Mouse (Mus musculus) midbrain, postnatal 0 days (tissue): ENCODE results near the gene Aebp2. TPM values are rescaled to one million over a fixed set of nuclear protein-coding genes. Genes with fewer than 3 reads are reported as not detected.
A peak's percentile ranks its signal among the peaks of the same experiment; 100 is the strongest.

Experiments
- ATAC-seq: fragments of 200-750 bp; cut with Nextera tagmentation; 2 replicates; pipeline ENCODE4 v1.8.0; 2017; ENCODE audit warnings: moderate number of reproducible peaks, mild to moderate bottlenecking, moderate TSS enrichment, moderate library complexity; ENCODE audit not compliant: low FRiP score
- DNase-seq: peaks from one replicate; pipeline ENCODE4 v3.0.0-alpha.2; 2015; ENCODE audit warnings: low spot score
- H3K27ac ChIP-seq: fragments of 300-500 bp; sonication (generic); 2 replicates; pipeline ENCODE4 v1.5.1; 2014; ENCODE audit warnings: low read depth, mild to moderate bottlenecking, low read length, mixed read lengths
- H3K27me3 ChIP-seq: fragments of 300-500 bp; sonication (generic); 2 replicates; pipeline ENCODE4 v1.6.1; 2014; ENCODE audit warnings: low read length, control low read depth, mixed read lengths; ENCODE audit not compliant: insufficient read depth
- H3K36me3 ChIP-seq: fragments of 300-500 bp; sonication (generic); 2 replicates; pipeline ENCODE4 v1.6.1; 2014; ENCODE audit warnings: low read length, control low read depth, mixed read lengths; ENCODE audit not compliant: insufficient read depth
- H3K4me1 ChIP-seq: fragments of 300-500 bp; sonication (generic); 2 replicates; pipeline ENCODE4 v1.6.1; 2014; ENCODE audit warnings: mild to moderate bottlenecking, control low read depth, antibody characterized with exemption, low read length, mixed read lengths; ENCODE audit not compliant: insufficient read depth
- H3K4me2 ChIP-seq: fragments of 300-500 bp; sonication (generic); 2 replicates; pipeline ENCODE4 v1.6.1; 2014; ENCODE audit warnings: low read depth, mild to moderate bottlenecking, low read length, mixed read lengths; ENCODE audit not compliant: poor library complexity, severe bottlenecking
- H3K4me3 ChIP-seq: fragments of 300-500 bp; sonication (generic); 2 replicates; pipeline ENCODE4 v1.5.1; 2014; ENCODE audit warnings: low read depth, mild to moderate bottlenecking, low read length, moderate library complexity
- H3K9ac ChIP-seq: fragments of 300-500 bp; sonication (generic); replicated peaks from 2 replicates; pipeline ENCODE4 v1.6.1; 2014; ENCODE audit warnings: mild to moderate bottlenecking, low read length, moderate library complexity, mixed read lengths; ENCODE audit not compliant: poor library complexity, severe bottlenecking
- H3K9me3 ChIP-seq: fragments of 300-500 bp; sonication (generic); 2 replicates; pipeline ENCODE4 v1.6.1; 2016; ENCODE audit warnings: low read length, control low read depth
- CTCF ChIP-seq: IDR thresholded peaks from 2 replicates; pipeline ENCODE4 v1.5.1; 2016; ENCODE audit warnings: antibody characterized with exemption, mild to moderate bottlenecking
- WGBS: fragments of 180-500 bp; shearing (Covaris S2); extraction: QIAGEN DNeasy Blood & Tissue Kit; methylation state at CpG from one replicate; pipeline ENCODE4 v1.1.7; 2014; 5-methylcytosine and 5-hydroxymethylcytosine counted together
- polyA plus RNA-seq: library from polyadenylated mRNA; unstranded; fragments of >200 nt; fragmentation: Nextera tagmentation; extraction: Ambion mirVana; gene quantifications from 2 replicates; pipeline ENCODE4 v1.2.1, GENCODE M21; 2015
- total RNA-seq: library from RNA; depleted of rRNA; stranded (reverse); fragments of >200 nt; gene quantifications from 2 replicates; pipeline ENCODE4 v1.2.3, GENCODE M21; 2014

The Aebp2 gene
- total and polyA plus RNA-seq, 2 experiments from 2014 or later = 5.3 to 31.5 TPM

DNA sequence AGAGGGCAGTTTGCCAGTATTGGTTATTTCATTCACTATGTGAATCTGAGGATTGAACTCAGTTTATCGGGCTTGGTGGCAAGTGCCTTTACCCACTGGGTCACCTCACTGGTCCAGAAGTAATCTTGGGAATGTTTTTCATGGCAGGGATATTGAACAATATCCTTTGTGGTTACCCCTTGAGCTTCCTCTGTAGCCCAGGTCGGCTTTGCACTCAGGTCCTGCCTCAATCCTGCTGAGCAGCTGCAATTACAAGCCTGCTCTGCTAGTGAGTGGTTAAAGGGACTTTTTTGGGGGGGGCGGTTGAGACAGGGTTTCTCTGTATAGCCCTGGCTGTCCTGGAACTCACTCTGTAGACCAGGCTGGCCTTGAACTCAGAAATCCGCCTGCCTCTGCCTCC is 13.8 kb downstream of the Aebp2 start:
- no peak for ATAC-seq
- no peak overlapping the region for H3K4me2 ChIP-seq
- TF ChIP-seq CTCF = no peak
- no peak overlapping the region for H3K9ac ChIP-seq
- no peaks in the 10 kb centered on the region for H3K4me1 ChIP-seq
- H3K36me3 ChIP-seq = peaks cover 30% of the 10 kb centered on the region
- H3K27me3 ChIP-seq = no peaks in the 10 kb centered on the region
- DNase-seq = no peak
- H3K9me3 ChIP-seq = no peaks in the 10 kb centered on the region
- WGBS = 80% methylated on average over 4 of the region's 4 CpGs
- no peak overlapping the region for H3K4me3 ChIP-seq
- no peak overlapping the region for H3K27ac ChIP-seq

DNA sequence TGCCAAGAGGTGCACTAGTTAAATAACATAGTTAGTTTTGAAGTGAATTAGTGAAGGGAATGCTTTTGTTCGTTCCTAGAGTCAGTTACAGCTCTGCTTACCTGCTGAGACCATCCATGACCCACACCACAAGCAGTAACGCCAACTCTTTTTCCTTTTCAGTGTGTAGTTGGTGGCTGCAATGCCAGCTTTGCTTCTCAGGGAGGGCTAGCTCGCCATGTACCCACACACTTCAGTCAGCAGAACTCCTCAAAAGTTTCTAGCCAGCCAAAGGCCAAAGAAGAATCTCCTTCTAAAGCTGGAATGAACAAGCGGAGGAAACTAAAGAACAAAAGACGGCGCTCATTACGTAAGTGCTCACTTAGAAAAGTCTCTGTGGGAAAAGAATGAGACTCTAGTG is 19.5 kb downstream of the Aebp2 start:
- Histone ChIP-seq H3K4me2 (no peak overlapping the region), H3K4me1 (no peaks in the 10 kb centered on the region), H3K36me3 (peaks cover 30% of the 10 kb centered on the region), H3K27ac (no peak overlapping the region), H3K9me3 (no peaks in the 10 kb centered on the region), H3K4me3 (no peak overlapping the region), H3K9ac (no peak overlapping the region), H3K27me3 (no peaks in the 10 kb centered on the region)
- WGBS = 84% methylated on average over 7 of the region's 7 CpGs
- ATAC-seq = no peak
- DNase-seq = no peak
- TF ChIP-seq CTCF = no peak

DNA sequence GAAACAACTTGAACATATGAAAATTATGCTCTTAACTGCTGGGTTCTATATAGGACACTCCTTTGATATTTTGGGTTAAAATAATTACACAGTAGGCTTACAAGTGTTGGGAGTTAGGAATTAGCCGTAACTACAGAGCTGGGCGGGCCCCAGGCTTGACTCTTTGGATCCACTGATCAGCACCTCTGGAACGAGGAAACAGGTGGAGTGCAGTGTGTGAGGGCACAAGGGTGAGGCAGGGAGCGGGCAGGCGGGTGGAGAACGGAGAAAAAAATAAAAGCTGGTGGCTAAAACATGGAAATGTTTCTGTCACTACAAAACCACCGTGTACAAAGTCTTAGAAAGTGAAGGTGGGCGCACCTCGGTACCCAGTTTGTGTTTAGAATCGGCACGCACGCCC is 20.2 kb downstream of the Aebp2 start:
- Histone ChIP-seq H3K27ac (no peak overlapping the region), H3K4me2 (no peak overlapping the region), H3K36me3 (peaks cover 27% of the 10 kb centered on the region), H3K4me1 (no peaks in the 10 kb centered on the region), H3K4me3 (no peak overlapping the region), H3K9me3 (no peaks in the 10 kb centered on the region), H3K27me3 (no peaks in the 10 kb centered on the region), H3K9ac (no peak overlapping the region)
- ATAC-seq (no peak), DNase-seq (no peak)
- no peak for TF ChIP-seq CTCF
- WGBS = 94% methylated on average over 12 of the region's 12 CpGs

DNA sequence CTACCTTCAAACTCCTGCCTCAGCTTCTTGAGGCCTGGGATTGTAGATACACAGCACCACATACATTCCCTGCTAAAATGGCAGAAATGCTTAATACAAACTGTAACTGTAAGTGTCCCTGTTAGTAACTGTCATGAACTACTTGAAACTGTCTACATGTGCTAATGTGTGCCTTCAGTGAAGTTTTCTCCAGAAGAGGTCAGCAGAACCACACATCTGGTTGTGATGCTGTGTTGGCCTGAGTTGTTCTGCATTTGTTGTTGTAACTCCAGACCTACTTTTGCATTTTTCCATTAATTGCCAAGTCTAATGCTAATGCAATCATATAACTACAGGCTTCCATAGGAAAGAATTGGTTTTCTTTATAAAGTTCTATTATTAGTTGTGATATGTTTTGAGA is 23.5 kb downstream of the Aebp2 start:
- no peak for DNase-seq

DNA sequence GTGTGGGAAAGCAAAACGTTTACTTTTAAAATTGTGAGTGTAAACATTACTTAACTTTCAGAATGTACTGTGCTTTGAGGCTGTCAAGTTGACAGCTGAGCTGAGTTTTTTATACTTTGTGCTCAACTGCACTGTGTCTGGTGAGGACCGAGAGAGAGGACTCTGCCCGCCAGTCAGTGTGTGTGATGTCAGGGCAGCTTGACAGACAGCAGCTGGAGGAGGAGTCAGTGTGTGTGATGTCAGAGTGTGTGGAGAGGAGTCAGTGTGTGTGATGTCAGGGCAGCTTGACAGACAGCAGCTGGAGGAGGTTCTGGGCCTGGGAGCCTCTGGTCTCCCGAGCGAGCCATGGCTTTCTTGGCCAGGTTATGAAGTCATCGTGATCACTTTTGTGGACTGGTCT is 24.4 kb downstream of the Aebp2 start:
- no peaks in the 10 kb centered on the region for H3K27me3 ChIP-seq
- H3K27ac ChIP-seq = no peak overlapping the region
- peaks cover 14% of the 10 kb centered on the region for H3K36me3 ChIP-seq
- DNase-seq (no peak), ATAC-seq (no peak)
- H3K4me2 ChIP-seq = no peak overlapping the region
- no peaks in the 10 kb centered on the region for H3K9me3 ChIP-seq
- H3K4me1 ChIP-seq = no peaks in the 10 kb centered on the region
- no peak overlapping the region for H3K4me3 ChIP-seq
- TF ChIP-seq CTCF = no peak
- WGBS = 86% methylated on average over 6 of the region's 6 CpGs
- H3K9ac ChIP-seq = no peak overlapping the region

More for the DNA sequence above, 23.5 kb downstream of the Aebp2 start:
- Histone ChIP-seq H3K4me3 (no peak overlapping the region), H3K9me3 (no peaks in the 10 kb centered on the region), H3K27ac (no peak overlapping the region), H3K9ac (no peak overlapping the region), H3K4me1 (no peaks in the 10 kb centered on the region), H3K4me2 (no peak overlapping the region), H3K27me3 (no peaks in the 10 kb centered on the region), H3K36me3 (peaks cover 17% of the 10 kb centered on the region)
- TF ChIP-seq CTCF = peak; percentile 66
- ATAC-seq = no peak

DNA sequence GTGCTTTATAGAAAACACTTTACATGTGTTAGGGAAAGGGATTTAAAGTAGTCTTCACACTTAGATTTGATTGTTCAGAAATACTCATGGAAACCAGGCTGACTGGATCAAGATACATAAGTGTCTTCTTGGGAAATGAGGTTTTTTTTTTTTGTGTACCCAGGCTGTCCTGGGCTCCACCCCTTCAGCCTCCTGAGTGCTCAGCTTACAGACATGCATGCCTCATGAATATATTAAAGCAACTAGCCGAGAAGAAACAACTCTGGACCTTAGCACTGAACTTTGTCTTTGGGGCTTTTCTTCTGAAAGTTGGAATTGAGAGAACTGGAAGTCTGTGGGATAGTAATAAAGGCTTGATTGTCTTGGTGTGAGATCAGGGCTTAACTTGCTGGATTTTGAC is 27.3 kb downstream of the Aebp2 start:
- TF ChIP-seq CTCF = no peak
- Histone ChIP-seq H3K4me1 (no peaks in the 10 kb centered on the region), H3K9me3 (no peaks in the 10 kb centered on the region), H3K9ac (no peak overlapping the region), H3K4me2 (no peak overlapping the region), H3K36me3 (peaks cover 20% of the 10 kb centered on the region), H3K27me3 (no peaks in the 10 kb centered on the region), H3K4me3 (no peak overlapping the region), H3K27ac (no peak overlapping the region)
- DNase-seq (no peak), ATAC-seq (no peak)
- WGBS = 19% methylated on average over 1 of the region's 1 CpGs
